Mouse (Mus musculus) naive thymus-derived CD4-positive, alpha-beta T cell, adult 2 months (primary cell): Measurements from ENCODE around the gene Ifitm6.
"Not testable (repeated sequence)": the region's sequence is repeated elsewhere in the genome, so short reads cannot be mapped to it uniquely, and the experiment has no call there.

Source experiments
- DNase-seq: peaks from one replicate; pipeline ENCODE4 v3.0.0-alpha.2; 2011; ENCODE audit warnings: low read depth

The Ifitm6 gene

DNA sequence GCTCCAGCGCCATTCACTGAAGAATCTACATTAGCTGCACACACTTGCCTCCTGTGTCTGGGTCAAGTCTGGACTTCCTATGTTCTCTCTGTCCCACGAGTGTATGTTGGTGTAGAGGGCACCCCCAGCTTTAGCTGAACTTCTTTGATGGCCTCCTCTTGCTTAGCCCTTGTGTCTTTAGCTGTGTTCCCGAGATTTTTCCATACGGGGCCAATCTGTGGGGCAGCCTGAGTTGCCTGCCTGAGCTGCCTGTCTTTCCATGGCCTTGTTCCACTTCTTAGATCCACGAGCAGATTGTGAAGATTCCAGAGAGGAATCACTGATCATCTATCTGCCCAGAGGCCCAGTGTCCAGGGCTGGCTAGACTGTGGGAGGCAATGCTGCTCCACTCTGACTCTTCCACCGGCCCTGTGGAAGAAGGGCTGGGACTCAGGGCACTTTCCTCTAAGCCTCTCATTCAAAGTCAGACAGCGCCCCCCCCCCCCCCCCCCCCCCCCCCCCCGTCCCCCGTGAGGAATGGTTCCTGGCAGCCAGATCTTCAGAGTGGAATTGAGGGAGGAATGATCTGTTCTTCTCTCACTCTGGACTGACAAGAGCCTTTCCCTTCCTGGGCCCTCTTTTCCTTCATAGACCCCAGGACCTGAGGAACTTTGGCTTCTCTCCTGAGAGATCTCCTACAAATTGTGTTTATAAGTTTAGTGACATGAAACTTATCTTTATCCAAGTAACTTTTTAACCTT is 23.3 kb upstream of the Ifitm6 start:
- no peak for DNase-seq

DNA sequence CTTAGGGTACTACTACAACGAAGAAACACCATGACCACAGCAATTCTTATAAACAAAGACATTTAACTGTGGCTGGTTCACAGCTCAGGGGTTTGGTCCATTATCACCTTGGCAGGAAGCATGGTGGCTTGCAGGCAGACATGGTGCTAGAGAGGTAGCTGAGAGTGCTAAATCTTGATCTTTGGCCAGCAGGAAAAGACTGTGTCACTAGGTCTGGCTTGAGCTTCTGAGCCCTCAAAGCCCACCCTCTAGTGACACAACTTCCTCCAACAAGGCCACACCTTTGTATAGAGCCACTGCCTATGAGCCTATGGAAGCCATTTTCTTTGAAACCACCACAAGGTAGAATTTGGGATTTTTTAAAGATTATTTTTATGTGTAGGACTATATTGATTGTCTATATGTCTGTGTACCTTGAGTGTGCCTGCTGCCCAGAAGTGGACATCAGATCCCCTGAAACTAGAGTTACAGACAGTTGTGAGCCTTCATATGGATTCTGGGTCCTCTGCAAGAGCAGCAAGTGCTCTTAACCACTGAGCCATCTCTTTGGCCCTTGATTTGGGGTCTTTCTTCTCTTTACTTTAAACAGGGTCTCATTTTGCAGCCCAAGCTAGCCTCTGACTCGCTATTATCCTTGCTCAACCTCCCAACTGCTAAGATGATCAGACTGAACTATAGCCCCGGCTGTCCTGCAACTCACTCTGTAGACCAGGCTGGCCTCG is 21.8 kb upstream of the Ifitm6 start:
- no peak for DNase-seq

DNA sequence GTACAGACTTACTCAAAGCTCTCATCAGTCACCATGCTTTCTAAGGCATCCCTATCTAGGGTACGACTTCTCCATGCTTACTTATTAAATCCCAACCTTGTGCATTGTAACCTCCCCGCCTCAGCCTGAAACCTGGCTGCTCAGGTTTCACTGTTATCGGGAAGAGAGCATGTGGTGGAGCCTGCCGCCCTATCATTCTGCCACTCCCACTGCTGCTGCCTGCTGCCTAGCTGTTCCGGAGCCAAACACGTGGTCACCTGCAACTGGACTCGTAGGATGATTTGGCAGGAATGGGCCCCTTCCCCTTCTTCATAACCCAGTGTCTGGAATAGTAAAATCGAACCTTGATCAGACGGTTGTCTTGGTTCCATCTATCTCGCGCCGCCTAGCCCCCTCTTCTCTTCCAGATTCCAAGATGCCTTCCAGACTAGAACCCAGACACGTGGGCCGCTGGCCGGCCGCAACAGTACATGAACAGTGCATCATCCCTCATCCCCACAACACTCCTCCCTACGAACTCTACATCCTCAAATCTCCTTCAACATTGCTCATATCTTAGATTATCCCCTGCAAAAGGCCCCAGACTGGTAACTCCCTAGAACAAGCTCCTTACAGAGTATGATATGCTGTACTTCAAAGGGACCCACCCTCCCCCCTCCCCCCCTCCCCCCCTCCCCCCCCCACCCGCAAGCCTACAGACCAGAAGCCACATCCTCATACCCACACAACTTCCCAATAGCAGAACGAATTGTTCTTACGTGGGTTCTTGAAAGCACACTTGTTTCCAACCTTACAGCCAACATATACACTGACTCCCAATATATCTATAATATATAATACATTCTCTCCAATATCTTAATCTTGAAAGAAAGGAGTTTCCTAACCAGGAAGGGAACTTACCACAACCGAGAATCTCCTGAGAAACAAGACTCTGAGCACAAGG is 20.6 kb upstream of the Ifitm6 start:
- peak; percentile 66 for DNase-seq

DNA sequence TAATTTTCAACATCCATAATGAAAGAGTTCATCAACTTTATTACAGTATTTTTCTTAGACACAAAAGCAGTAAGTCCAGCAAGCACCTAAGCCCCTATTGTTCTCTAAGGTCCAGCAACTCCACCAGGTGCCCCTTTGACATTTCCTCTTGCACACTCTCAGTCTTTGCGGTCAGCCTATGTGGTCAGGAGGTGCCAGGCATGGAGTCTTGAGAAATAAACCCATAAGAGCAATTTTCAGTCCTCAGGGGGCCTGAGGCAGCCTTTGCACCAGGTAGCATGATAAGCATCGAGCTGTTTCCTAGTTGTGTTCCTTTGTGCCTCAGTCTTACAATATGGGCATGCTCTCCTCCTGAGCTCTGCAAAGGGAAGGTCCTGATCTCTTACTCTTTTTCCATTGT is 18.9 kb upstream of the Ifitm6 start:
- DNase-seq = not testable (repeated sequence)

DNA sequence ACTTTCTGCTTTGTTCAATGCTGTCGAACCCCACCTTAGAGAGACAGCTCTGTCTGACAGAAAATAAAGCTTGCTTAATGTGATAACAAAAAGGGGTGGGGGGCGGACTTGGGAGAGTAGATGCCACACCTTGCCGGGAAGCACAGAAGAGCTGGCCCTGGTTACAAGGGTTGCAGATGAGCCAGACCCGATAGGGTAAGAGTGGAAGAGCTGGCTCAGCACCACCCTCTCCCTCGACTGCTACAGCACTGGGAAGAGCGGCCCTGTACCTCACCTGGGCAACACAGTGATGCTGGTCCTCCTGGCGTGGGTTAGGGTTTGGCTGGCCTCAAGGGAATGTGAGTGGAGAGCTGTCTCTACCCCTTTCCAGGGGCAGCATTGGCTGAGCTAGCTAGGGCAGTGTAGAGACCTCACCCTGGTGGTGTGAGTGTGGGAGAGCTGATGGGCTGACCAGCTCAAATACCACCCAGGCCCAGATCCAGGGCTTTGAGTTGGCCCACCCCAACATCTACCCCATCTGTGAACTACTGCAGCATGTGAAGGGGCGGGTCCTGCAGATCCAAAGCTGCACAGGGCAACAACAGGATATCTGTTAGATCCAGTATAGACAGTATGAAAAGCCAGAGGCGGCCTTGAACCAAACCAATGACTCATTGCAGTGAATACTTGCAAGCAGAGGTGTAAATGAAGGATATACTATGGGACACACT is 14.9 kb upstream of the Ifitm6 start:
- DNase-seq = no peak

DNA sequence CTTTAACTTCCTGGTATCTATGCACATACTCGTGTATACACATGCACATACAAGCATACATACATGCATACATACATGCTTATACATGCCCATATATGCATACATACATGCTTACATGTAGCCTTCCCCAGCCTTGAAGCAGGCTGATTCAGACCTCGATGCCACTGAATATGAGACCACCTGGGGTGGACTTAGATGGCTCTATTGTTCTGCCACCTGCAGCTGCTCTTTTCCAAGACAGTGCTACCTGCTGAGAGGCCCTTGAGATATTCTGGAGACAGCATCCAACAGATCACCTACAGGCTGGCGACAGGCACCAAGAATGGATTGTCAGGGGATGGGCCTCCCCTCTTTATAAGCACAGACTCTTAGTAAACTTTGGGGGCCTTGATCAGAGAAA is 12.7 kb upstream of the Ifitm6 start:
- DNase-seq = no peak

DNA sequence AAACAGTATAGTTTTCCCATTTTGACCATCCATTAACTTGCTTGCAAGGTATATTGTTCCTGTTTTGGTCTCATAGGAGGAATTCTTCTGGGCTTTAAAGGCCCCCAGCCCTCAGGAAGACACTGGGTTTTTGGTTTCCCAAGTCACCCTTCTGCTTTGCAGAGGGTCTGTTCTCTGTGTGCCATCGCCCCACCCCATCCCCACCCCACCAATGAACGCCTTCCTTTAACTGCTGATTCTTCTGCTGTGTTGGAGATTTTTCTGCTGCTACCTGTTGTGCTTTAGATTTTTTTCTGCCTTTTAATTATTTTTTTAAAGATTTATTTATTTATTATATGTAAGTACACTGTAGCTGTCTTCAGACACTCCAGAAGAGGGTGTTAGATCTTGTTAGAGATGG is 11.1 kb upstream of the Ifitm6 start, which contains the start of gene Gm17387:
Gene Gm17387, plus strand, starts transcription at position 301 of the 400 bp plus-strand sequence.
- DNase-seq = no peak

DNA sequence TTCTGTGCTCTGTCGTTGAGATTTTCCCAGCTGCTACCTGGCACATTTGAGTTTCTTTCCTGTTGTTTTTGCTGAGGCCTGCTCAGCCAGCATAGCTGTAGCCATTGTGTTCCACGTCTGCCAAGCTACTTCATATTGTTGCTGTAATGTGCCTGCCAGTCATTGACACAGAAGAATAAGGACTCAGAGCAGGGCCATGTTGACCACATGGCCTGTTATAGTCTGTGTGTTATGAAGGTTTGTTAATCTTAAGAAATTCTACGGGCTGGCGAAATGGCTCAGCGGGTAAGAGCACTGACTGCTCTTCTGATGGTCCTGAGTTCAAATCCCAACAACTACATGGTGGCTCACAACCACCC is 9.0 kb upstream of the Ifitm6 start:
- DNase-seq = no peak

DNA sequence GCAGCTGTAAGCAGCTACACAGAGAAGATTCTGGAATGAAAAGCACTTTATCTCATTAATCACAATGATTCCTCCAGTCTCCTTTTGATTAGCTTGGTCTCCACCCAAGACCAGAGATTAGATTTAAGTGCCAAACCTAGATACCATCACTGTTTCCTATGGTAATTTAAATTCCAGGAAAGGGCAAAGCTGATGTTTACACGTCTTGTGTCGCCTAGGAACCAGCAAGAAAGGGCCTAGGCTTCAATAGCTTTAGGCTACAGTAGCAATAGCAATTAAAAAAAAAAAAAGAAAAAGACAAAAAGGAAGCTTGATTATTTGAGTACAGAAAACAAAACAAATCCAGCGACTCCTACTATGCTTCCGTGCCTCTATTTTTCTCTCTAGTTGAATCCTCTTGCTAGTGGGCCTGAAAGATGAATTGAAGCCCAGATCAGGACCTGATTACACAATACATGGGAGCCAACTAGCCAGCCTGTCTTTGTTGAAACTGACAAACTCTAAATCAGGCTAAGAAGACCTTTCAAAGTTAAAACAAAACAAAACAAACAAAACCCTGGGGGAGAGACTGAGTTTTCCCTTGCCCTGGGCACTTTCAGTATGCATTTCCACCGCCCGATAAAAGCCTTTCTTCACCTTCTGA is 8.5 kb upstream of the Ifitm6 start:
- no peak for DNase-seq

DNA sequence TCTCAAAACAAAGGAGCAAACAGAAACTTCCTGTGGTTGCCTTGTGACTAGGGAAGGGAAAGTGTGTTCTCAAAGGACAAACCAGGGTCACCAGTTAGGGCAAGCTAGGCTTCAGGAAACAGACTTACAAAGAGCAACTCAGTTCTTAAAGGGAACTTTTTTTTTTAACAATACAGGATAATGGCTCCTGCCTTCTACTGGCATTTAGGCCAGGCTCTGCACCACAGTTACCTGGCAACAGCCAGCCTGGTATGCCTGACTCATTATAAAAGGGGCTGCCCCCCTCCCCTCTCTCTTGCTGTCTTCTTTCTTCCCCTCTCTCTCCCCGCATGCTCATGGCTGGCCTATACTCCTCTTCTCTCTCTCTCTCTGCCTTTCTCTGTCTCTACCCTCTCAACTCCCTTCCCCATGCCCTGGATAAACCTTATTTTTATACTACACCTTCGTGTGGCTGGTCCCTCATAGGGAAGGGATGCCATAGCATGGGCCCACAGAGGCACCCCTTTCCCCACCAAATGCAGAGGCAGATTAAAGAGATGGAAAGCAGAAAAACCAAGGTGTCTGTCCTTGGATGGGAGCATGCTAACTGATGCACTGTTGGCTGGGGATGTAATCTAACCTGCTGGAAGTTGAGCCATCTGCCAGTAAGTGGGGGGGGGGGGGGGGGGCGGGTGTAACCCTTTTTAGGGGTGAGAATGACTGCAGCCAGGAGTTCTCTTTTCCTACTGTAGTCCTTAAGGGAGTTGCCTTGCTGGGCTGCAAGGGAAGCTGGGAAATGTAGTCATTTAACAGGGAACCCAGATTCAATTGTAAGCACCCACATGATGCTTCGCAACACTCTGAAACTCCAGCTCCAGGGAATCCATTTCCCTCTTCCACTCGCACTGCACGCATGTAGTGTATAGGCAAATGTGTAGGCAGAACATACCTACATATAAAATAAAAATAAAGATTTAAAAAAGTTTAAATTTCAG is 7.4 kb upstream of the Ifitm6 start:
- DNase-seq = no peak

DNA sequence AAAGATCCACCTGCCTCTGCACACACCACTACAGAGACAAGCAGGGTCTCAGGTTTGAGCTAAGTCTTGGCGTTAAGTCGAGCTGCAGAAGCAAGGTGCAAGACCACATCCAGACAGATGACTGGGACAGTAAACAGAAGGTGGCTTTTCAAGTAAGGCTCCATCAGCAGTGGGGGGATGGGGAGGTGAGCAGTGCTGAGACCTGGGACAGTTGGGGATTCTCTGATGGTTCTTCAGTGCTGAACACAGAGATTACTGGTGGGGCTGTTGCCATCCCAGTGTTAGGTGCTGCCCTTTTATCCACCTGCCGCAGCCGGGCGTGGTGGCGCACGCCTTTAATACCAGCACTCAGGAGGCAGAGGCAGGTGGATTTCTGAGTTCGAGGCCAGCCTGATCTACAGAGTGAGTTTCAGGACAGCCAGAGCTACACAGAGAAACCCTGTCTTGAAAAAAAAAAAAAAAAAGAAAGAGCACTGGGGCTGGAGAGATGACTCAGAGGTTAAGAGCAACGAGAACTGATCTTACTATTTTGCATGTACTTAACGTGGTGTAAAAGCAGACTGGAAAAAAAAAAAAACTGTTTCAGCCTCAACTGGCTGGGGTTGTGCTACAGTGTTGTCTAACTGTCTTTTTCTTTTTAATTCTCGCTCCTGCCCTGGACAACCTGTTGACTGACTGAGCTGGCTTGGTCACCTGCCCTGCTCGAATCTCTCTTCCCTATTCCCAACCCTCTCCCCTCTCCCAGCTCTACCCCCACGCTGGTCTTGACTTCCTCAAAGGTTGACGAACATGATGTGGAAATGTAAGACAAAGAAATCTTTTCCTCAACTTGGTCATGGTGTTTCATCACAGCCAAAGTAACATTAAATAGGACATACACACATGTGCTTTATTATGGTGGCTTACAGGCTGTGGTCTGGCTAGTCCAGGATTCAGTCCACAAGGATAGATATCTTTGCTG is 4.0 kb upstream of the Ifitm6 start:
- no peak for DNase-seq

DNA sequence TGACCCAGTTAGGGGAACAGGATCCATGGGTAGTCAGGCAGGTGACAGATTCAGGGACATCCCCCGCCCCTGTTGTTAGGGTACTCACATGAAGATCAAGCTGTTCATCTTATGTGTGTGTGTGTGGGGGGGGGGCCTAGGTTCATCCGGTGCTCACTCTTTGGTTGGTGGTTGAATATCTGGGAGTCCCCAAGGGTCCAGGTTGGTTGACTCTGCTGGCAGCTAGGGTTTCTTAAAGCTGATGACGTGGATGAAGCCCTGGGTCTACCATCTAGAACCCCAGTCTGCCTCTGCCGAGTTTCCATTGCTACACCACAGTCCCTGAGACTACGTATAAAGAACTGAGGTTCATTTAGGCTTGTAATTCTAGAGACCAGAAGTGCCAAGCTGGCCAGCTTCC is 1.3 kb upstream of the Ifitm6 start:
- DNase-seq = no peak

DNA sequence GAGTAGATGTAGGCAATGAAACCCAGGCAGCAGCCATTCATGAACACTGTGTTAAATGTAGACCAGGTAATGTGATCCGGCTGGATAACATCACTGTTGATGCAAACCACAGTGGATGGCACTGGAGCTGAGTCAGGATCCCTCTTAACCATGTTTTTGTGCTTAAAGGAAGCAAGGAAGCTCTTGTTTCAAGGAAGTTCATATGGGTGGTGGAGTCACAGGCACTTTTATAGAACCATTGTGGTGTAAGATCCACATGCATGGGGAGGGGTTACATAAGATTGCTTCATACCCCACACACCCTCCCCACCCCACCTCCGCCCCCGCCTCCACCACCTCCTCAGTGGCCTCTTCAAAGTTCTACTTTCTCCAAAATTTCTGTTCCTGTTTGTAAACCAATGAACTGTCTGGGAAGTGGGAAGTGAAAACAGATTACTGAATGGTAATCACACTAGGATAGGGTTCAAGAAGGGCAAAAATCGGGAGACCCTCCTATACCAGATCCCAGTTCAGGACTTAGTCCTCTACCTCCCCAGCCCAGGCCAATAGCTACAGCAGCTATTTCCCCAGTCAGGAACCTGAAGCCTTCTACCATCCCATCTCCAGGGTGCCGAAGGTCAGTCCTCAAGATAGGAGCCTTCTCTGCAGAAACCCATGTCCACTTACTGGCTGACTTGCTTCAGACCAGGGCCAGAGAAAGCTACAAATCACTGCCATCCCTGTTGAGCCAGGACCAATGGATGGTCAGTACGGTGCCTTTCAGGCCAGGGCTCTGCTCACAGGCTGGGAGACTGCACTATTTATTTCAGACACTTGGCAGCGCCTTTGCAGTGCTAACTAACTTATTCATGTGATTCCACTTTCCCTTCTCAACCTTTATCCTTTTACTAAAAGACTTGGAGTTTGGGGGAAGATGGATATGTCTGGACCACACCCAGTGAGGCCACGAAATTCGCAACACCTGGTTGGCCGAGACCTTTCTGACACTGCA is 722 bp downstream of the Ifitm6 start:
- DNase-seq = no peak

DNA sequence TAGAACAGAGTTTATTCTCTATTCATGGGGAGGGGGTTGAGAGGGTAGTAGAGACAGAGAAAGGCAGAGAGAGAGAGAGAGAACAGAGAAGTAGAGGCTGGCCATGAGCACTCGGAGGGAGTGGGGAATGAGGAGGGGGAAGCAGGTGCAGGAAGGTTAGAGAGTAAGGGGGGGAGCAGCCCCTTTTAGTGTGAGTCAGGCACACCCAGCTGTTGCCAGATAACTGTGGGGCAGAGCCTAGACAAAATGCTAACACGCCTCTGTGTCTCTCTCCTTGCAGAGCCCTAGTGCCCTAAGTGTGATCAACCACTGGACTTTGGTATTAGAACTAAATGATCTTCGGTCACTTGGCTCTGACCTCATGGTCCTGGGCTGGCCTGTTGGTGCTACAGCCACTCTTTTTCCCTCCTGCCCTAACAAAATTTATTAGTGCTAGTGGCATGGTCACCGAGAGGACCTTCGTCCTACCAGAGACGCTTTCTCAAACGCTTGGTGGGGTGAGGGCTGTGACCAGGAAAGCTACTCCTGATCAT is 6.4 kb downstream of the Ifitm6 start:
- DNase-seq = no peak

DNA sequence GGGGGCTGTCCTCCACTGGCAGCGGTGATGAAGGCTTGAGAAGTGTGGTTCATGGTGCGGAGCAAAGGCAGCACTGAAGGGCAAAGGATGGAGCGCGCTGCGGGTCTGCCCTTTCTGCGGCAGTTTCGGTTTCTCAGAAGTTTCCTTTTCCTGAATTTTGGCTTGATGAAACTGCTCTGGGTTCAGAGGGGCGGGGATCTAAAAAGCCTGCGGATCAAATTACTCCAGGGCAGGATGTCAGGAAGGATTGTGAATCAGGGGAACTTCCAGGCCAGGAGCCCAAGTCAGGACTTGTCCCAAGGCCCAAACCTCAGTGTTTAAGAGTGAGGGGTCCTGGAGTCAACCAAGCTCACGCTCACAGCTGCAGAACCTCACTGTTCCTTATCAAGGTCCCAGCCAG is 7.1 kb downstream of the Ifitm6 start, which contains the start of gene Ifitm3:
Gene Ifitm3, minus strand, starts transcription at position 178 of the 400 bp plus-strand sequence.
- DNase-seq = peak; percentile 23

DNA sequence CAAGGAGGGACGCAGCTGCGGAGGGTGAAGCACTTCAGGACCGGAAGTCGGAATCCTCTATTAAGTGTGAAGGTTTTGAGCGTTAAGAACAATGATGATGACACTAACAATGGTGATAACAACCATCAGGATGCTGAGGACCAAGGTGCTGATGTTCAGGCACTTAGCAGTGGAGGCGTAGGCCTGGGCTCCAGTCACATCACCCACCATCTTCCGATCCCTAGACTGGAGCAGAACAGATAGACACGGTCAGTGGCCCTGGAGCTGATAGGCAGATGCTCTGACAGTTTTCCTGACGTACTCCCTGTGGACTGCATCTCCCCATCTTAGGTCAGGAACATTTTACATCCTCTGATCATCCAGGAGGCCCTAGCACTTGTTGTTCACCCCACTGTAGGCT is 8.1 kb downstream of the Ifitm6 start:
- no peak for DNase-seq

DNA sequence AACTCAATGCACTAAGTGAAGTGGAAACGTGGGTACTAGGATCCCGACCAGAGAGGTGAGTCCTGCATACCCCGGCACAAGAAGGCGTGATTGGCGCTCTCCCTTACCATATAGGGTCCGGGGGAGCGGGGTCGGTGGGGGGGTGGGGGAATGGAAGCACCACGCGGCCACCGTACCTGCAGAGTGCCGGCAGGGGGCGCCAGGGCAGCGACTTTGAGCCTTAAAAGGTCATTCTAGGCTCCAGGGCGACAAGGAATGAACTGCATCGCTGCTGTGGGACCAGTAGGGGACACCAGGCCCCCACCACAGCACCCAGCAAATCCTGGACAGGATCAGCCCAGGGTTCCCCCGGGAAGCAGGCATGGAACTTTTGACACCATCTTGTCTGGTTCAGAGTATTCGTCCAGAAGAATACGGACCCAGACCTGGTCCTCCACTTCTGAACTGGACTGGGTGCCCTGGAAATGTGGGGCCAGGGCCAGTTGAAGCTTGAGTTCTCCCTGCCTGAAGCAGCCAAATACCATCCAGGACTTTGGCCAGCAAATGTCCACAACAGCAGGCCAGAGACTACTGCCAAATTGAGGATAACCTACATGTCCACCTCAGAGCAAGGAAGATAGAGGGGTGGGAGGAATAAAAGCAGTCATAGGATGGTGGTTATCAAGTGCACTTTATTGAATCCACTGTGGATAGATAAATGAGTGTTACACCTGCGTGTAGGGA is 8.6 kb downstream of the Ifitm6 start:
- DNase-seq = peak; percentile 86
